Mouse (Mus musculus): ENCODE measurements around the gene Eml6.
"Not testable (repeated sequence)": the region's sequence is repeated elsewhere in the genome, so short reads cannot be mapped to it uniquely, and the experiment has no call there.

The Eml6 gene

GRCm38 (mm10) chr11:30025835-30026472 lies at the start of gene Eml6:
Eml6 (minus strand) TSS chr11:30026033.
- DNase-seq = peak; percentile 99

GRCm38 (mm10) chr11:30057299-30057698 lies 31.5 kb upstream of the Eml6 start:
- no peak for DNase-seq

GRCm38 (mm10) chr11:30025144-30025543 lies 689 bp downstream of the Eml6 start:
- no peak for DNase-seq

GRCm38 (mm10) chr11:30024261-30025071 lies 1.4 kb downstream of the Eml6 start:
- DNase-seq = peak; percentile 33 to 35

GRCm38 (mm10) chr11:29986257-29986656 lies 39.6 kb downstream of the Eml6 start:
- no peak for DNase-seq

- no peak for DNase-seq
Observed at GRCm38 (mm10) chr11:29968874-29969273, 57.0 kb downstream of the Eml6 start.

GRCm38 (mm10) chr11:29959366-29959765 lies 66.5 kb downstream of the Eml6 start:
- DNase-seq = no peak

GRCm38 (mm10) chr11:29944661-29945060 lies 81.2 kb downstream of the Eml6 start:
- DNase-seq = no peak

GRCm38 (mm10) chr11:29924332-29924731 lies 101.5 kb downstream of the Eml6 start:
- DNase-seq = no peak

- no peak for DNase-seq
Observed at GRCm38 (mm10) chr11:29923851-29924250, 102.0 kb downstream of the Eml6 start.

- no peak for DNase-seq
Observed at GRCm38 (mm10) chr11:29913180-29913579, 112.7 kb downstream of the Eml6 start.

- DNase-seq = no peak
Observed at GRCm38 (mm10) chr11:29909330-29909729, 116.5 kb downstream of the Eml6 start.

GRCm38 (mm10) chr11:29885160-29885559 lies 140.7 kb downstream of the Eml6 start:
- peak; percentile 28 to 51 for DNase-seq

- DNase-seq = no peak
Observed at GRCm38 (mm10) chr11:29884355-29884754, 141.5 kb downstream of the Eml6 start.

- no peak for DNase-seq
Observed at GRCm38 (mm10) chr11:29883024-29883423, 142.8 kb downstream of the Eml6 start.

GRCm38 (mm10) chr11:29879641-29880040 lies 146.2 kb downstream of the Eml6 start:
- no peak for DNase-seq

- no peak for DNase-seq
Observed at GRCm38 (mm10) chr11:29877981-29878380, 147.9 kb downstream of the Eml6 start.

- no peak for DNase-seq
Observed at GRCm38 (mm10) chr11:29877280-29877679, 148.6 kb downstream of the Eml6 start.

- DNase-seq = not testable (repeated sequence)
Observed at GRCm38 (mm10) chr11:29874781-29875180, 151.1 kb downstream of the Eml6 start.

GRCm38 (mm10) chr11:29870174-29870573 lies 155.7 kb downstream of the Eml6 start:
- no peak for DNase-seq

GRCm38 (mm10) chr11:29864269-29864668 lies 161.6 kb downstream of the Eml6 start:
- no peak for DNase-seq

GRCm38 (mm10) chr11:29861750-29862397 lies 164.0 kb downstream of the Eml6 start:
- DNase-seq = peak in 1 of 2 experiments; percentile 15

- DNase-seq = no peak
Observed at GRCm38 (mm10) chr11:29861040-29861439, 164.8 kb downstream of the Eml6 start.

Measured in lung, adult 18-20 months (tissue).